Mouse (Mus musculus) small intestine, adult 2 months (tissue): ENCODE data around the gene Glrx.
"Not testable (repeated sequence)": the region's sequence is repeated elsewhere in the genome, so short reads cannot be mapped to it uniquely, and the experiment has no call there.

Experiments
- CTCF ChIP-seq: fragments of 200-500 bp; IDR thresholded peaks from 2 replicates; pipeline ENCODE4 v1.5.1; 2012; ENCODE audit warnings: low read depth, mild to moderate bottlenecking, control low read depth, inconsistent platforms, low read length, moderate library complexity, mixed read lengths; ENCODE audit not compliant: insufficient replicate concordance, insufficient read length; ENCODE audit errors: extremely low read depth
- POLR2A ChIP-seq: fragments of 200-500 bp; IDR thresholded peaks from 2 replicates; pipeline ENCODE4 v1.6.1; 2012; ENCODE audit warnings: low read depth, mild to moderate bottlenecking, control low read depth, inconsistent platforms, low read length, moderate library complexity

GRCm38 (mm10) chr13:75822366-75822765, 17.3 kb upstream of the Glrx start:
- TF ChIP-seq POLR2A, CTCF: not testable (repeated sequence)
